Mouse (Mus musculus) embryonic facial prominence, embryonic 13.5 days (tissue): ENCODE results near the gene Rrad. TPM values are rescaled to one million over a fixed set of nuclear protein-coding genes. Genes with fewer than 3 reads are reported as not detected.
A peak's percentile ranks its signal among the peaks of the same experiment; 100 is the strongest.
"Not testable (repeated sequence)": the region's sequence is repeated elsewhere in the genome, so short reads cannot be mapped to it uniquely, and the experiment has no call there.

Source experiments
- ATAC-seq: fragments of 200-750 bp; cut with Nextera tagmentation; 2 replicates; pipeline ENCODE4 v1.8.0; 2017; ENCODE audit warnings: low read depth; ENCODE audit not compliant: insufficient number of reproducible peaks, insufficient read depth, low FRiP score, low TSS enrichment
- H3K27ac ChIP-seq: fragments of 300-500 bp; sonication (generic); 2 replicates; pipeline ENCODE4 v1.5.1; 2015; ENCODE audit warnings: moderate library complexity, mild to moderate bottlenecking, inconsistent platforms
- H3K27me3 ChIP-seq: fragments of 300-500 bp; sonication (generic); 2 replicates; pipeline ENCODE4 v1.6.1; 2015; ENCODE audit warnings: mild to moderate bottlenecking, inconsistent platforms
- H3K36me3 ChIP-seq: fragments of 300-500 bp; sonication (generic); 2 replicates; pipeline ENCODE4 v1.6.1; 2015; ENCODE audit warnings: mild to moderate bottlenecking, inconsistent platforms
- H3K4me1 ChIP-seq: fragments of 300-500 bp; sonication (generic); 2 replicates; pipeline ENCODE4 v1.6.1; 2015; ENCODE audit warnings: inconsistent platforms
- H3K4me2 ChIP-seq: fragments of 300-500 bp; sonication (generic); 2 replicates; pipeline ENCODE4 v1.6.1; 2015; ENCODE audit warnings: moderate library complexity, mild to moderate bottlenecking, inconsistent platforms
- H3K4me3 ChIP-seq: fragments of 300-500 bp; sonication (generic); 2 replicates; pipeline ENCODE4 v1.5.1; 2015; ENCODE audit warnings: mild to moderate bottlenecking, inconsistent platforms
- H3K9ac ChIP-seq: fragments of 300-500 bp; sonication (generic); 2 replicates; pipeline ENCODE4 v1.6.1; 2015; ENCODE audit warnings: mild to moderate bottlenecking, inconsistent platforms
- H3K9me3 ChIP-seq: fragments of 300-500 bp; sonication (generic); 2 replicates; pipeline ENCODE4 v1.6.1; 2016; ENCODE audit warnings: inconsistent platforms
- WGBS: fragments of 180-500 bp; shearing (Covaris S2); methylation state at CpG from one replicate; pipeline ENCODE4 v1.1.7; 2015; ENCODE audit warnings: mixed read lengths; 5-methylcytosine and 5-hydroxymethylcytosine counted together
- polyA plus RNA-seq: library from polyadenylated mRNA; unstranded; fragments of >200 nt; fragmentation: Nextera tagmentation; extraction: Ambion mirVana; gene quantifications from 2 replicates; pipeline ENCODE4 v1.2.1, GENCODE M21; 2015

Gene Rrad
- 3.4 and 6.1 TPM in 2 replicates for polyA plus RNA-seq

DNA sequence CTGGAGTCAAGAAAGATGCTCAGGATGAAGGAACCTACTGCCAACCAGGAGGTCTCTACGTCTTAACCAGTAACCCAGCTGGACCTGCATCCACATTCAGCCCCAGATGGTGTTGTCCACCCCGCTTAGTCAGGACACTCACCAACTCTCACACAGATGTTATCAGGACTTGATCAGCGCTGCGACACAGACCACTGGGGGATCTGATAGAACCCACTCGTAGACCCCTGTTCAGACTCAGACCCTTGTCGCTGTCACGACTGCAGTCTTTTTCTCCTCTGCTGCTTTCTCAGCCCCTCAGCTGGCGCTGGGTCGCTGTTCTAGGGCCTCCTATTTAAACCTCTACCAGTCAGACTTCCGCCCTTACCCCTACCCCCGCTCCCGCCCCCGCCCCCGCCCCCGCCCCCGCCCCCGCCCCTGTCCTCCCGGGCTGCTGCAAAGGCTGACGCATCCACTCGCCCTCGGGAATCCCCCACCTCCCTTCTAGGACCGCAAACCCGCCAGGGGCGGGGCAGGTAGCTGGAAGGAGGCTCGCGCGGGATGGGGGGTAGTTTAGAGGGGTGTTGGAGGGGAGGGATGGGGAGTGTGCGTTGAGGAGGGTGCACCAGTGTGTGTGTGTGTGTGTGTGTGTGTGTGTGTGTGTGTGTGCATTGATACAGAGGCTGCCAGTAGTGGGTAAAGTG, at the start of gene Rrad:
TSS of gene Rrad (minus strand) at position 347 of the 683 bp plus-strand sequence.
- ATAC-seq, result no peak; the same call in 1 of the 2 replicates
- H3K36me3 ChIP-seq, result peaks cover 13% of the 10 kb centered on the region
- peaks cover 23% of the 10 kb centered on the region for H3K27me3 ChIP-seq
- H3K9ac ChIP-seq, result peak within 1 kb of the TSS; percentile 58
- under 1% methylated on average over 26 of the region's 28 CpGs for WGBS
- peaks cover 18% of the 10 kb centered on the region for H3K4me1 ChIP-seq
- peak within 1 kb of the TSS; percentile 69 for H3K4me2 ChIP-seq
- H3K4me3 ChIP-seq, result peak within 1 kb of the TSS; percentile 44
- no peak within 1 kb of the TSS for H3K27ac ChIP-seq
- no peaks in the 10 kb centered on the region for H3K9me3 ChIP-seq

DNA sequence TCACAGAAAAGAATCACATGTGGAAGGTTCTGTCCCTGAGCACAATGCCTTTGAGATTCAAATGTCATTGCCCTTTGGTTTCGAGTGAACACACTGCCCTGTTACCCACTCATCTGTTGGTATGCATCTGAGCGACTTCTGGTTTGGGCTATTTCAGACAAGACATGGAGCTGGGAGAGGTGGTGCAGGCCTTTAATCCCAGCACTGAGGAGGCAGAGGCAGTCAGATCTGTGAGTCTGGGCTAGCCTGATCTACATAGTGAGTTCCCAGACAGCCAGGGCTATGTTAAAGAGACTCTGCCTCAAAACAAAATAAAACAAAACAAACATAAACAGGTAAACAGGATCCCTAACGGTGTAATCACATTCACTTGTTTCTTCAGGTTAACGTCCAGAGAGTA, 24.5 kb upstream of the Rrad start:
- Histone ChIP-seq H3K4me2 (no peak overlapping the region), H3K36me3 (no peaks in the 10 kb centered on the region), H3K9ac (no peak overlapping the region), H3K27me3 (no peaks in the 10 kb centered on the region), H3K4me1 (no peaks in the 10 kb centered on the region), H3K4me3 (no peak overlapping the region), H3K9me3 (no peaks in the 10 kb centered on the region), H3K27ac (no peak overlapping the region)
- 76% methylated on average over 4 of the region's 4 CpGs for WGBS
- no peak for ATAC-seq

DNA sequence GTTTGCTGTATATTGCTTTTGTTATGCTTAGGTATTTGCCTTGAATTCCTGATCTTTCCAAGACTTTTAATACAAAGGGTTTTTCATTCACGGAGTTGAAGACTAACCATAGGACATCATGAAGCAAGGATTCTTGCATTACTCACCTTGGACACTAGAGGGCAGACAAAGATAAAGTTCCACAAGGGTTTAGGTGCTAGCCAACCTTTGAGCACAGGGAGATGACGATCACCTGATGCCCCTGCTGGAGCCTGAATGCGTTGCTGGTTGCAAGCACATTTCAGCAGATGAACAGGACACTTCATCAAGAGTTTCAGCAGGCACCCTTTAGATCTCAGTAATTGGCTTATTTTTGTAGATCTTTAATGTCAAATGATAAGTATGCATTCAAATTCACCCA, 23.9 kb upstream of the Rrad start:
- Histone ChIP-seq H3K36me3 (no peaks in the 10 kb centered on the region), H3K27me3 (no peaks in the 10 kb centered on the region), H3K4me3 (no peak overlapping the region), H3K4me2 (no peak overlapping the region), H3K4me1 (no peaks in the 10 kb centered on the region), H3K9ac (no peak overlapping the region), H3K9me3 (no peaks in the 10 kb centered on the region), H3K27ac (no peak overlapping the region)
- ATAC-seq, result 0 out of 2 replicates have a peak, but pooled peaks have one; percentile 48
- WGBS, result 4% methylated on average over 3 of the region's 3 CpGs

DNA sequence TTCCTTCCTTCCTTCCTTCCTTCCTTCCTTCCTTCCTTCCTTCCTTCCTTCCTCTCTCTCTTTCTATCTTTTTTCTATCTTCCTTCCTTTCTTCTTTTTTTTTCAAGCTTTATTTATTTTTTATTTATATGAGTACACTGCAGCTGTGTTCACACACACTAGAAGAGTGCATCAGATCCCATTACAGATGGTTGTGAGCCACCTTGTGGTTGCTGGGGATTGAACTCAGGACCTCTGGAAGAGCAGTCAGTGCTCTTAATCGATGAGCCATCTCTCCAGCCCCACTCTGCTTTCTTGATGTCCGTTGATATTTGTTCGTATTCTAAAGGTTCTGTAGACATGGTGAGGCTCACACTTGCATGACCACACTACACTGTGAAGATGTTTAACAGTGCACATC, 13.1 kb upstream of the Rrad start:
- H3K4me1 ChIP-seq, result peaks cover 20% of the 10 kb centered on the region
- not testable (repeated sequence) for H3K36me3 ChIP-seq, H3K27me3 ChIP-seq, H3K9ac ChIP-seq, ATAC-seq, H3K4me3 ChIP-seq, H3K27ac ChIP-seq, H3K4me2 ChIP-seq, H3K9me3 ChIP-seq
- WGBS, result 69% methylated on average over 3 of the region's 3 CpGs

DNA sequence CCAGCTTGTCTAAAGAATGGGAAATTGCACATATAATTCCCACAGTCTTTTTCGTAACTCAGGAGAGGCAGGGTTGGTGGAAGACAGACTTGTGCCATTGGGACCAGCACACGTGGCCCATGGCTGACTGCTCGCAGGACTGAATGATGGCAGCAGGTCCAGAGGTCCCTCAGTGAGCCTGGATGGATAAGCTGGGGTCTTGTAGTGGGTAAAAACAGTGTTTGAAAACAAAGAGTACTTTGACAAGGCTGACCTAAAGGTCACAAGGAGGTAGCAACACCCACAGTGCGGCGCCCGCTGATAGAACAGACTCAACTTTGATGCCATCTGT, 11.2 kb upstream of the Rrad start:
- WGBS, result 66% methylated on average over 6 of the region's 6 CpGs
- H3K4me2 ChIP-seq, result peak overlapping the region; percentile 87
- H3K36me3 ChIP-seq, result peaks cover 18% of the 10 kb centered on the region
- no peaks in the 10 kb centered on the region for H3K27me3 ChIP-seq
- H3K9me3 ChIP-seq, result no peaks in the 10 kb centered on the region
- peaks cover 20% of the 10 kb centered on the region for H3K4me1 ChIP-seq
- H3K9ac ChIP-seq, result peak overlapping the region; percentile 85
- H3K27ac ChIP-seq, result peak overlapping the region; percentile 79; the same call in 1 of the 2 replicates
- H3K4me3 ChIP-seq, result peak overlapping the region; percentile 83
- no peak for ATAC-seq

DNA sequence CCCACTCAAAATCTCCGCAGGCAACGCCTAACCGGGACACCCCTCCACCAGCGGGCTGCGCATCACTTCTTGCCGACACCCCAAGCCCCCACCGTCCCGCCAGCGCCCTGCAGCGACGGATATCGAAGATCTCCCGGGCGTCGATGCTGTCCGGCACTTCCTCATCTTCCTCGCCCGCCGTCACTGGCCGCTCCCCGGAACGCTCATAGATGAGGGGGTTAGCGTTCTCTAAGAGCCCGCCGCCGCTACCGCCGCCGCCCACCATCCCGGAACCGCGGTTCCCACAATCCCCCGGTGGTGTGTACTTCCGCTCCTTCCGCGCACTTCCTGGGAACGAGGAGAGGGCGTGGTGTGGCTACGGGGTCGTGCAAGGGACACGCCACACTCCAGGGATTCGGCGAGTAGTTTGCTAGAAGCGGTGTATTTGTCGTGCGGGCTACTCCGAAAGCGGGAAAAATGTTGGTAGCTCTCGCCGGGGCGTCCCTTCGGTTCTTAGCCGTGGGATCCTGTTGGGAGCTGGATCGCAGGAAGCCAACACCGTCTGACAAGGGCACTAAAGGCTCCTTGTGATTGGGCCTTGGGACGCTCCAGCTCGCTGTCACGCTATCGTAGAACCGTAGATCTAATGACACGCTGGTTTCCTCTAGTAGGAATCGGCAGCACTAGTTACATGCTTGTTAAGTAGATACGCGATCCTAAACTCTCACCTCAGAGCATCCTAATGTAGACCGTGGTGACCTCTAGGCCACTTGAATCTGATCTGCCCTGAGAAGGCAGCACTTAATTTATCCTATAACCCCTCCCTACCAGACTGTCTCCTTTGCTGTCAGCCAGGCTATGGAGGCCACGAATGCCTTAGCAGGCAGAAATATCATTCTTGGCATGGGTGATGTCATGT, 10.5 kb upstream of the Rrad start, which contains the start of gene Ciao2b:
TSS of gene Ciao2b (minus strand) at position 540 of the 898 bp plus-strand sequence.
- Histone ChIP-seq H3K27ac (peak within 1 kb of the TSS; percentile 79), H3K9me3 (no peaks in the 10 kb centered on the region), H3K4me3 (peak within 1 kb of the TSS; percentile 83), H3K9ac (peak within 1 kb of the TSS; percentile 85), H3K36me3 (peaks cover 18% of the 10 kb centered on the region), H3K4me1 (peaks cover 20% of the 10 kb centered on the region), H3K27me3 (no peaks in the 10 kb centered on the region), H3K4me2 (peak within 1 kb of the TSS; percentile 87)
- WGBS, result under 1% methylated on average over 66 of the region's 66 CpGs
- peak; percentile 91 for ATAC-seq

DNA sequence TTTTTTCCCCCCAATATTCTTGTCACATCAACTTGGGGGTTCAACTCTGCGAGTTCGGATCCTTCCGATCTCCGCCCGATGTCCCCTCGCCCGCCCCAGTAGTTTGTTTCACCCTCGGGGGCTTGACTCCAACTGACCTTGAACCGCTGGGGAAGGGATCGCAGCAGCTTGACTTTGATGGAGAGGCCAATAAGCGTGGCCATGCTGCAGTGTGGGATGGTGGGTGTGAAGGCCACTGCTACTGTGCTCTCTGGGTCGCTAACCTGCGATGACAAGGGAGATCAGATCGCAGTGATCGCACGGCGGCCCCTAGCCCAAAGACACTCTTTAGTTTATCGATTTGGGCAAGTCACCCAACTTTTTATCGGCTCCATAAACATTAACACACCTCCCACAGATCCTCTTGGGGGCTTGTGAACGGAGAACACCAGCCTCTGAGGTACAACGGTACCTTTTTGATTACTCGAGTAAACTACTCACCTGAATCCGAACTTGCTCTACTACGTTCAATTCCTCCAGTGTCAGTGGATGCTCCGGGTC, 9.8 kb upstream of the Rrad start:
- Histone ChIP-seq H3K36me3 (peaks cover 19% of the 10 kb centered on the region), H3K4me2 (peak overlapping the region; percentile 87), H3K27ac (no peak overlapping the region), H3K27me3 (no peaks in the 10 kb centered on the region), H3K4me1 (peaks cover 20% of the 10 kb centered on the region), H3K9me3 (no peaks in the 10 kb centered on the region), H3K9ac (peak overlapping the region; percentile 85), H3K4me3 (peak overlapping the region; percentile 83)
- WGBS, result 7% methylated on average over 25 of the region's 25 CpGs
- ATAC-seq, result no peak

DNA sequence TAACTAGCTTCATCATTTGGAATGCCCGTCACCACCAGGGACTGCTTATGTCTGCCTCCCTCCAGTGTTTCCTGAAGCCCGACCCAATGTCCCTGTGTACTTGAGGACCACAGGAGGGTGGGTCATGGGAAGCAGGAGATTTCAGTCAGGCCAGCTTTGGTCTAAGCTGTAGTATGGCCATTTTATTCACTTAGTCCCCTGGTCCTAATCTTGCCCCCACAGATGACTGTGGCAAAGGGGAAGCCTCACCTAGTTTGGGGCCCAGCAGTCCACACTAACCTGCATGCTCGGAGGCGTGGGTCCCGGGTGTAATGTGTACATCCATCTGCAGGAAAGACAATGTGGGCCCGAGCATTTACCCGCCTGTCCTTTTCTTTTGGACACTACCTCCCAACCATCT, 9.1 kb upstream of the Rrad start:
- H3K4me1 ChIP-seq, result peaks cover 20% of the 10 kb centered on the region
- H3K4me2 ChIP-seq, result peak overlapping the region; percentile 87
- peaks cover 25% of the 10 kb centered on the region for H3K36me3 ChIP-seq
- no peaks in the 10 kb centered on the region for H3K27me3 ChIP-seq
- 91% methylated on average over 7 of the region's 7 CpGs for WGBS
- H3K4me3 ChIP-seq, result peak overlapping the region; percentile 83
- no peak overlapping the region for H3K27ac ChIP-seq
- no peak for ATAC-seq
- H3K9me3 ChIP-seq, result no peaks in the 10 kb centered on the region
- H3K9ac ChIP-seq, result peak overlapping the region; percentile 85

DNA sequence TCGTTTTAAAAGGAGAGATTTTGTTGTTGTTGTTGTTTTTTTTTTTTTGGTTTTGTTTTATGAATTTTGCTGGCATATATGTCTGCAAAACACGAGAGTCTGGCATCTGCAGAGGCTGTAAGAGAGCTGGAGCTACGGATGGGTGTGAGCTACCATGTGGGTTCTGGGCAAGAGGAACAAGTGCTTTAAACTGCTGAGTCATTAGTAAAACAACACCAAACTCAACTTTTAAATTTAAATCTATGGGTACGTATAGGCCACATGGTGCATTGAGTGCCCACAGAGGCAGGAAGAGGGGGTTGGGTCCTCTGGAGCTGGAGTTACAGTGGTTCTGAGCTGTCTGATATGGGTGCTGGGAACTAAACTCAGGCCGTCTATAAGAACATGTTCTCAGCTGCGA, 6.9 kb upstream of the Rrad start:
- Histone ChIP-seq H3K27ac (no peak overlapping the region), H3K27me3 (no peaks in the 10 kb centered on the region), H3K4me2 (no peak overlapping the region), H3K9me3 (no peaks in the 10 kb centered on the region), H3K36me3 (peaks cover 31% of the 10 kb centered on the region), H3K9ac (no peak overlapping the region), H3K4me1 (peaks cover 20% of the 10 kb centered on the region), H3K4me3 (no peak overlapping the region)
- no peak for ATAC-seq
- 90% methylated on average over 6 of the region's 6 CpGs for WGBS

DNA sequence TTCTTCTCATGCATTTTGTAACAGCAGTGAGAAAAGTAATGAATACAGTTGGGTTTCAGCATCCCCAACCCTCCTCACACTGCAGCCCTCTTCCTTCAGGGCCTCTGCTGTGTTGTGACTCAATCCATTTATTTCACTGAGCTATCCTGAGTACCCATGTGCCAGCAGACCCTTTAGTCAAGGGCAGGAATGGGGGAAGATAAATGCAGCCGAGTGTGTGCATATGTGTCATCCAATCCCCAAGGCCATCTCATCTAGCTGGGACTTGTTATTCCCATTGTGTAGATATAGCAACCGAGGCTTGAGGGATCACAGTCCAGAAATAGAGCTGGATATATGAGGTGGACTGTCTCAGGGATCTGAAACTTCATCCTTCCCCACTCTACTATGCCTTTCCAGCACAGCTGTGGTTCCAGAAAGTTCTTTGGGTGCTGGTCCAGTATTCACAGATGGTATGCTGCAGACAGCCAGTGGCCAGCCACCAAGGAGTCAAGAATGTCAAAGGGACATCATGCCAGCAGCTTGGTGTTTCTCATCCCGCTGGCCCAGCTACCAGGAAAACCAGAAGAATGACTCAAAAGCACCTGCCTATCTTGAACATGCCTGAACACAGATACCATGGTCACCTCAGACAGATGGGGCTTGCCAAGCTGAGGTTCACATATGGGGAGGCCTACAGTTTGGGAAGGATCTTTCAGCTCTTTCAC, 4.0 kb upstream of the Rrad start:
- H3K27me3 ChIP-seq, result peaks cover 10% of the 10 kb centered on the region
- H3K4me2 ChIP-seq, result no peak overlapping the region
- H3K27ac ChIP-seq, result no peak overlapping the region
- 91% methylated on average over 3 of the region's 3 CpGs for WGBS
- H3K9me3 ChIP-seq, result no peaks in the 10 kb centered on the region
- H3K36me3 ChIP-seq, result peaks cover 31% of the 10 kb centered on the region
- no peak overlapping the region for H3K4me3 ChIP-seq
- ATAC-seq, result no peak
- no peak overlapping the region for H3K9ac ChIP-seq
- H3K4me1 ChIP-seq, result peaks cover 22% of the 10 kb centered on the region

DNA sequence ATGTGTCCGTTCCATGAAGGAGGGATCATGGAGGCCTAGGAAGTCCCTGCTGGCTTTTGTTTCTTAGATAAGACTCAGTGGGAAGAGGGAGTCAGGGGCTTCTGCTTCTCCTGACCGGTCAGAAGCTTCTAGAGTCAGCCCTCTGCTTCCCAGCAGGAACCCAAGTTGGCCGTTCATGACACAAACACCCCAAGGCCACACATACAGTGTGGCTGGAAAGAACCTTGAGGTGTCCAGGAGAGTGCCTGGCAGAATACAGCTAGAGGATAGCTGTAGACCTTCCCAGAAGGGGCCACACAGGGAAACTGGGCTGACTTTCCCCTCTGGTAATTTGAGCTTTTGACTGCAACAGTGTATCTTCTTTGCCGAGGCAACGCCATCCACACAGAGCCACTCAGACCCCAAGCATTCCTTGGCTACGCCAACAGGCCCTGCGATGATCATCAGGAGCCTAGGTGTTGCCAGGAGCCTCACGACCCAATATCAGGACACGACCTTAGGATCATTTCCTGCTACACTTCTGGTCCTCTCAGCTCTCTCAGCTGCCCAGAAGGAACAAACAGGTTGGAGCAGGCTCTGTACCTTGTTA, 2.1 kb upstream of the Rrad start:
- Histone ChIP-seq H3K9me3 (no peaks in the 10 kb centered on the region), H3K27me3 (peaks cover 23% of the 10 kb centered on the region), H3K4me3 (no peak overlapping the region), H3K27ac (no peak overlapping the region), H3K4me1 (peaks cover 18% of the 10 kb centered on the region), H3K9ac (no peak overlapping the region), H3K36me3 (peaks cover 16% of the 10 kb centered on the region), H3K4me2 (no peak overlapping the region)
- no peak for ATAC-seq
- WGBS, result 57% methylated on average over 9 of the region's 9 CpGs
